Mouse (Mus musculus): ENCODE data around the gene Gcfc2. TPM values are rescaled to one million over a fixed set of nuclear protein-coding genes. Genes with fewer than 3 reads are reported as not detected.
A peak's percentile ranks its signal among the peaks of the same experiment; 100 is the strongest.

The Gcfc2 gene
- total and polyA plus RNA-seq, 2 experiments: 2.3 to 7.3 TPM

- Histone ChIP-seq H3K27ac (replicated peaks; ENCODE audit: insufficient read depth, low read depth, low read length) (no peak overlapping the region), H3K9ac (ENCODE audit: low read depth, low read length) (no peak overlapping the region), H3K36me3 (ENCODE audit: control insufficient read depth, insufficient read depth, low read length) (peaks cover 8% of the 10 kb centered on the region; the same call in 1 of the 2 replicates), H3K4me3 (ENCODE audit: insufficient read depth, low read depth, low read length) (peak overlapping the region; percentile 75; the same call in 1 of the 2 replicates), H3K4me1 (ENCODE audit: control insufficient read depth, insufficient read depth, low read length) (no peaks in the 10 kb centered on the region), H3K27me3 (ENCODE audit: control insufficient read depth, insufficient read depth, low read length) (no peaks in the 10 kb centered on the region), H3K79me2 (ENCODE audit: control insufficient read depth, insufficient read depth, low read length) (no peaks in the 10 kb centered on the region)
- TF ChIP-seq CTCF (IDR thresholded peaks at IDR 0.05; ENCODE audit: low read depth, low read length) (no peak), POLR2A (IDR thresholded peaks at IDR 0.05; ENCODE audit: extremely low read depth, insufficient read depth, low read length) (no peak)
- 11% methylated on average over 5 of the region's 5 CpGs for WGBS
- peak; percentile 33 for DNase-seq (ENCODE audit: extremely low read depth, low read depth, low spot score)
Measured at GRCm38 (mm10) chr6:81924304-81924703, 835 bp downstream of the Gcfc2 start.

- Histone ChIP-seq H3K4me1 (ENCODE audit: control insufficient read depth, insufficient read depth, low read length) (no peaks in the 10 kb centered on the region), H3K27me3 (ENCODE audit: control insufficient read depth, insufficient read depth, low read length) (no peaks in the 10 kb centered on the region), H3K4me3 (ENCODE audit: insufficient read depth, low read depth, low read length) (no peak overlapping the region), H3K9ac (ENCODE audit: low read depth, low read length) (no peak overlapping the region), H3K27ac (replicated peaks; ENCODE audit: insufficient read depth, low read depth, low read length) (no peak overlapping the region), H3K79me2 (ENCODE audit: control insufficient read depth, insufficient read depth, low read length) (no peaks in the 10 kb centered on the region; the same call in 1 of the 2 replicates), H3K36me3 (ENCODE audit: control insufficient read depth, insufficient read depth, low read length) (peaks cover 46% of the 10 kb centered on the region)
- DNase-seq (ENCODE audit: extremely low read depth, low read depth, low spot score): no peak
- 94% methylated on average over 4 of the region's 4 CpGs for WGBS
- TF ChIP-seq POLR2A (IDR thresholded peaks at IDR 0.05; ENCODE audit: extremely low read depth, insufficient read depth, low read length) (no peak), CTCF (IDR thresholded peaks at IDR 0.05; ENCODE audit: low read depth, low read length) (no peak)
Measured at GRCm38 (mm10) chr6:81929402-81929801, 5.9 kb downstream of the Gcfc2 start.

GRCm38 (mm10) chr6:81933281-81933680 is 9.8 kb downstream of the Gcfc2 start:
- no peaks in the 10 kb centered on the region for H3K4me1 ChIP-seq (ENCODE audit: control insufficient read depth, insufficient read depth, low read length)
- WGBS: 93% methylated on average over 3 of the region's 3 CpGs
- H3K79me2 ChIP-seq (ENCODE audit: control insufficient read depth, insufficient read depth, low read length): no peaks in the 10 kb centered on the region; the same call in 1 of the 2 replicates
- no peak overlapping the region for H3K9ac ChIP-seq (ENCODE audit: low read depth, low read length)
- no peak overlapping the region for H3K4me3 ChIP-seq (ENCODE audit: insufficient read depth, low read depth, low read length)
- H3K27ac ChIP-seq (replicated peaks; ENCODE audit: insufficient read depth, low read depth, low read length): no peak overlapping the region
- peaks cover 61% of the 10 kb centered on the region for H3K36me3 ChIP-seq (ENCODE audit: control insufficient read depth, insufficient read depth, low read length)
- H3K27me3 ChIP-seq (ENCODE audit: control insufficient read depth, insufficient read depth, low read length): no peaks in the 10 kb centered on the region
- TF ChIP-seq POLR2A (IDR thresholded peaks at IDR 0.05; ENCODE audit: extremely low read depth, insufficient read depth, low read length) (no peak), CTCF (IDR thresholded peaks at IDR 0.05; ENCODE audit: low read depth, low read length) (no peak)
- DNase-seq (ENCODE audit: extremely low read depth, low read depth, low spot score): no peak

GRCm38 (mm10) chr6:81941718-81942117 is 18.2 kb downstream of the Gcfc2 start:
- Histone ChIP-seq H3K4me3 (ENCODE audit: insufficient read depth, low read depth, low read length) (no peak overlapping the region), H3K9ac (ENCODE audit: low read depth, low read length) (no peak overlapping the region), H3K4me1 (ENCODE audit: control insufficient read depth, insufficient read depth, low read length) (no peaks in the 10 kb centered on the region), H3K79me2 (ENCODE audit: control insufficient read depth, insufficient read depth, low read length) (no peaks in the 10 kb centered on the region), H3K27ac (replicated peaks; ENCODE audit: insufficient read depth, low read depth, low read length) (no peak overlapping the region), H3K36me3 (ENCODE audit: control insufficient read depth, insufficient read depth, low read length) (peaks cover 58% of the 10 kb centered on the region), H3K27me3 (ENCODE audit: control insufficient read depth, insufficient read depth, low read length) (no peaks in the 10 kb centered on the region)
- TF ChIP-seq POLR2A (IDR thresholded peaks at IDR 0.05; ENCODE audit: extremely low read depth, insufficient read depth, low read length): no peak
- no peak for TF ChIP-seq CTCF (IDR thresholded peaks at IDR 0.05; ENCODE audit: low read depth, low read length)
- no peak for DNase-seq (ENCODE audit: extremely low read depth, low read depth, low spot score)
- WGBS: 95% methylated on average over 5 of the region's 5 CpGs

- H3K79me2 ChIP-seq (ENCODE audit: control insufficient read depth, insufficient read depth, low read length): no peaks in the 10 kb centered on the region
- DNase-seq (ENCODE audit: extremely low read depth, low read depth, low spot score): no peak
Measured at GRCm38 (mm10) chr6:81943281-81943680, 19.8 kb downstream of the Gcfc2 start.

GRCm38 (mm10) chr6:81944432-81944831 is 21.0 kb downstream of the Gcfc2 start:
- TF ChIP-seq CTCF (IDR thresholded peaks at IDR 0.05; ENCODE audit: low read depth, low read length) (no peak), POLR2A (IDR thresholded peaks at IDR 0.05; ENCODE audit: extremely low read depth, insufficient read depth, low read length) (no peak)
- 67% methylated on average over 3 of the region's 3 CpGs for WGBS
- Histone ChIP-seq H3K79me2 (ENCODE audit: control insufficient read depth, insufficient read depth, low read length) (no peaks in the 10 kb centered on the region), H3K27ac (replicated peaks; ENCODE audit: insufficient read depth, low read depth, low read length) (no peak overlapping the region), H3K4me1 (ENCODE audit: control insufficient read depth, insufficient read depth, low read length) (no peaks in the 10 kb centered on the region), H3K36me3 (ENCODE audit: control insufficient read depth, insufficient read depth, low read length) (peaks cover 69% of the 10 kb centered on the region), H3K4me3 (ENCODE audit: insufficient read depth, low read depth, low read length) (no peak overlapping the region), H3K9ac (ENCODE audit: low read depth, low read length) (no peak overlapping the region), H3K27me3 (ENCODE audit: control insufficient read depth, insufficient read depth, low read length) (no peaks in the 10 kb centered on the region)
- DNase-seq (ENCODE audit: extremely low read depth, low read depth, low spot score): peak; percentile 78

More at GRCm38 (mm10) chr6:81943281-81943680, 19.8 kb downstream of the Gcfc2 start:
- no peak for TF ChIP-seq POLR2A (IDR thresholded peaks at IDR 0.05; ENCODE audit: extremely low read depth, insufficient read depth, low read length)
- TF ChIP-seq CTCF (IDR thresholded peaks at IDR 0.05; ENCODE audit: low read depth, low read length): no peak
- Histone ChIP-seq H3K9ac (ENCODE audit: low read depth, low read length) (no peak overlapping the region), H3K4me3 (ENCODE audit: insufficient read depth, low read depth, low read length) (no peak overlapping the region), H3K27me3 (ENCODE audit: control insufficient read depth, insufficient read depth, low read length) (no peaks in the 10 kb centered on the region), H3K36me3 (ENCODE audit: control insufficient read depth, insufficient read depth, low read length) (peaks cover 62% of the 10 kb centered on the region), H3K4me1 (ENCODE audit: control insufficient read depth, insufficient read depth, low read length) (no peaks in the 10 kb centered on the region), H3K27ac (replicated peaks; ENCODE audit: insufficient read depth, low read depth, low read length) (no peak overlapping the region)
- 80% methylated on average over 2 of the region's 2 CpGs for WGBS

Measured in liver, adult 2 months (tissue).